Mouse (Mus musculus) heart, postnatal 0 days (tissue): ENCODE measurements around the gene Oit3.

Experiments
- CTCF ChIP-seq: IDR thresholded peaks from 2 replicates; pipeline ENCODE4 v1.5.1; 2016; ENCODE audit warnings: antibody characterized with exemption, control low read depth, low read depth
- EP300 ChIP-seq: IDR thresholded peaks from 2 replicates; pipeline ENCODE4 v1.6.1; 2016; ENCODE audit warnings: antibody characterized with exemption, low read depth

DNA sequence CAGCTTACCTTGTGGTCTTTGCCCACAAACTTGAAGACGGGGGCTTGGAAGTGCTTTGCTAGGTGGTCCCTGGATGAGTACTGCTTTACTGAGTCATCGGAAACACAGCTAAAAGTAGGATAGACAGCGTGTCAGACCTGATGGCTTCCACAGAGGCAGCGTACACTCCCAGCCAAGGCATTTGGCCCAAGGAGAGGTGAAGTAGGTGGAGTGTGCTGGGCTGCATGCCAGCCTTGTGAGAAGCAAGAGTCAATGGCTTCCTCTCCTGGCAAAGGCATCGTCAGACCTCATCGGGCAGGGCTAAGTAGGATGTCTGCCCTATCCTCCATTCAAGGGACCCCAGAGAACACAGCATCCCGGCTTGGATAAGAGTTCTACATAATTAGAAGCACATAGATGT, 16.2 kb downstream of the Oit3 start:
- TF ChIP-seq CTCF (no peak), EP300 (no peak)
